Mouse (Mus musculus) neural tube, embryonic 11.5 days (tissue): ENCODE results near the gene 4933407L21Rik. TPM values are rescaled to one million over a fixed set of nuclear protein-coding genes. Genes with fewer than 3 reads are reported as not detected.

Experiments used
- ATAC-seq: fragments of 200-750 bp; cut with Nextera tagmentation; 2 replicates; pipeline ENCODE4 v1.8.0; 2017; ENCODE audit warnings: moderate number of reproducible peaks, mild to moderate bottlenecking, moderate TSS enrichment, moderate library complexity; ENCODE audit not compliant: insufficient read depth, low FRiP score, low TSS enrichment
- DNase-seq: peaks from one replicate; pipeline ENCODE4 v3.0.0-alpha.2; 2015; ENCODE audit warnings: low spot score
- H3K27ac ChIP-seq: fragments of 300-500 bp; sonication (generic); 2 replicates; pipeline ENCODE4 v1.5.1; 2014; ENCODE audit warnings: low read depth, mild to moderate bottlenecking, low read length
- H3K27me3 ChIP-seq: fragments of 300-500 bp; sonication (generic); 2 replicates; pipeline ENCODE4 v1.6.1; 2014; ENCODE audit warnings: mild to moderate bottlenecking, low read length, mixed read lengths; ENCODE audit not compliant: control insufficient read depth, insufficient read depth
- H3K36me3 ChIP-seq: fragments of 300-500 bp; sonication (generic); 2 replicates; pipeline ENCODE4 v1.6.1; 2014; ENCODE audit warnings: mild to moderate bottlenecking, low read length, moderate library complexity, mixed read lengths; ENCODE audit not compliant: control insufficient read depth, insufficient read depth
- H3K4me1 ChIP-seq: fragments of 300-500 bp; sonication (generic); 2 replicates; pipeline ENCODE4 v1.6.1; 2014; ENCODE audit warnings: low read length, mixed read lengths; ENCODE audit not compliant: control insufficient read depth, insufficient read depth
- H3K4me2 ChIP-seq: fragments of 300-500 bp; sonication (generic); 2 replicates; pipeline ENCODE4 v1.6.1; 2014; ENCODE audit warnings: low read depth, mild to moderate bottlenecking, moderate library complexity
- H3K4me3 ChIP-seq: fragments of 300-500 bp; sonication (generic); 2 replicates; pipeline ENCODE4 v1.5.1; 2014; ENCODE audit warnings: low read depth, low read length
- H3K9ac ChIP-seq: fragments of 300-500 bp; sonication (generic); 2 replicates; pipeline ENCODE4 v1.6.1; 2014; ENCODE audit warnings: mild to moderate bottlenecking, low read length
- H3K9me3 ChIP-seq: fragments of 300-500 bp; sonication (generic); 2 replicates; pipeline ENCODE4 v1.6.1; 2016; ENCODE audit warnings: low read length; ENCODE audit not compliant: control insufficient read depth
- WGBS: fragments of 180-500 bp; shearing (Covaris S2); extraction: QIAGEN DNeasy Blood & Tissue Kit; methylation state at CpG from one replicate; pipeline ENCODE4 v1.1.7; 2014; 5-methylcytosine and 5-hydroxymethylcytosine counted together
- polyA plus RNA-seq: library from polyadenylated mRNA; unstranded; fragments of >200 nt; fragmentation: Nextera tagmentation; extraction: Ambion mirVana; gene quantifications from 2 replicates; pipeline ENCODE4 v1.2.1, GENCODE M21; 2014

Gene 4933407L21Rik
- polyA plus RNA-seq, 1 experiment from 2014 or later = not detected

DNA sequence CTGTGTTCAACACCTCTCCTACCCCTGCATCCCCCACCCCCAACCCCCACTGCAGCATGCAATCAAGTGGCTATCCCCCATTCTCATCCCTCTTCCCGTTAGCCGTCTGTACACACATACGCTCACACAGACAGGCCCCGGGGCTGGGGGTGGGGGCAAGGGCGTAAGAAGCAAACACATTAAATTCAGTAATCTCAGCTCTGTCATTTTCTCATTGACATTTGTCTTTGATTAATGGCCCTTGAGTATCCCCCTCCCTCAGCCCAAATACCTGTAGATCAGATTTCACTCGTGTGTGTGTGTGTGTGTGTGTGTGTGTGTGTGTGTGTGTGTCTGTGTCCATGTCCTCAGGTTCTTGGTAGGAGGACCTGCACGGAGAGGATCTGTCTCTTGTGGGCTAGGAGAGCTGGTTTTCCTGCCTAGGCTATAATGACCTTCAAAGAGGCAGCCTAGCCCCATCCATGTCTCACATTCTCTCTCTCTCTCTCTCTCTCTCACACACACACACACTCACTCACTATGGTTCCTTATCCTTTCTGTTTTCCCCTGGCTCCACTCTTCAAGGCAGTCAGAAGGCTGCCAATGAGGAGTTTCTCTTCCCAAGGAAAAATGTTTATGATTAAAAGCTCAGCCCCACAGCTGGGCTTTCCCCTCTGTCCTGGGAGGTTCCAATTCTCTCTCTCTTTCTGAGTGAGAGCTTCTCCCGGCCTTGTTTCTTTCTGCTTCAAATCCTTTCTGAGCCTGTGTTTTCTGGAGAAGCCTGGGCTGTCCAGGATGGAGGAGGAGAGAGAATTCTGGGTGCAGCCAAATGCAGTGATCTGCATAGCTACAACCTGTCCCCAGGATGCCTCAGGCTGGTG is 30.2 kb upstream of the 4933407L21Rik start:
- no peak overlapping the region for H3K27ac ChIP-seq
- 36% methylated on average over 8 of the region's 8 CpGs for WGBS
- DNase-seq = no peak

DNA sequence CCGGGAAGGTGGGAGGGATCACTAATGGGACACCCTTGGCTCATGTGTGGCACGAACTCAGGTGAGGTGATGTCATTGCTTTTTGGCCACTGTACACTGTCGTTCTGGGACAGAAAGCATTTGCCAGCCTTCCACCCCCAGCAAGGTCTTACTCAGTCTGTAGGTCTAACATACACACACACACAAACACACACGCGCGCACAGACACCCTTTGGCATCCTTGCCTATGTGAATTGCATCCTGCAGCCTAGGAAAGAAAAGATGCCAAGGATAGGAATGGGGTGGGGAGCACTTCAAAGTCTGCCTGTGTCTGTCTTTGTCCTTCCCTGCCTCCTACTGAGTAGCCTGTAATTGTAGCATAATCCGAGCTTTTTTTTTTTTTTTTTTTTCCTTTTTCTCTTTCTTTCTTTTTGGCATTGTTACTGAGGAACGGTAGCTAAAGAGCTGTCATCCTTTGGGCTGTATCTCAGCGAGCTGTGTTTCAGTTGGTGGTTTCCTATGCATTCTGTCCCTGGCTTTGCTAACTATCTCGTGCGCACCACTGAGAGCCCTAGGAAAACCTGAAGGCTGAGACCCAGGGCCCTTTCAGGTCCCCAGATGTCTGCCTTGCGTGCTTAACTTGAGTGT is 29.4 kb upstream of the 4933407L21Rik start:
- ATAC-seq = no peak
- 36% methylated on average over 12 of the region's 12 CpGs for WGBS
- H3K9me3 ChIP-seq = no peaks in the 10 kb centered on the region
- H3K4me1 ChIP-seq = peaks cover 40% of the 10 kb centered on the region
- H3K4me2 ChIP-seq = no peak overlapping the region; the same call in 1 of the 2 replicates
- H3K27me3 ChIP-seq = no peaks in the 10 kb centered on the region
- no peak overlapping the region for H3K27ac ChIP-seq
- H3K4me3 ChIP-seq = no peak overlapping the region
- H3K36me3 ChIP-seq = no peaks in the 10 kb centered on the region; the same call in 1 of the 2 replicates
- no peak overlapping the region; the same call in none of the 2 replicates for H3K9ac ChIP-seq
- no peak for DNase-seq

More for the DNA sequence above, 30.2 kb upstream of the 4933407L21Rik start:
- Histone ChIP-seq H3K4me3 (no peak overlapping the region), H3K4me1 (peaks cover 40% of the 10 kb centered on the region), H3K27me3 (no peaks in the 10 kb centered on the region), H3K4me2 (no peak overlapping the region; the same call in 1 of the 2 replicates), H3K9ac (no peak overlapping the region; the same call in 1 of the 2 replicates), H3K9me3 (no peaks in the 10 kb centered on the region), H3K36me3 (no peaks in the 10 kb centered on the region; the same call in 1 of the 2 replicates)
- ATAC-seq = no peak

- Histone ChIP-seq H3K4me3 (no peak overlapping the region), H3K4me2 (no peak overlapping the region), H3K4me1 (peaks cover 40% of the 10 kb centered on the region), H3K27ac (no peak overlapping the region), H3K36me3 (no peaks in the 10 kb centered on the region; the same call in 1 of the 2 replicates), H3K27me3 (no peaks in the 10 kb centered on the region), H3K9me3 (no peaks in the 10 kb centered on the region), H3K9ac (no peak overlapping the region)
- ATAC-seq (no peak), DNase-seq (no peak)
These were observed 28.9 kb upstream of the 4933407L21Rik start for GRCm38 (mm10) chr1:85899388-85899761.

DNA sequence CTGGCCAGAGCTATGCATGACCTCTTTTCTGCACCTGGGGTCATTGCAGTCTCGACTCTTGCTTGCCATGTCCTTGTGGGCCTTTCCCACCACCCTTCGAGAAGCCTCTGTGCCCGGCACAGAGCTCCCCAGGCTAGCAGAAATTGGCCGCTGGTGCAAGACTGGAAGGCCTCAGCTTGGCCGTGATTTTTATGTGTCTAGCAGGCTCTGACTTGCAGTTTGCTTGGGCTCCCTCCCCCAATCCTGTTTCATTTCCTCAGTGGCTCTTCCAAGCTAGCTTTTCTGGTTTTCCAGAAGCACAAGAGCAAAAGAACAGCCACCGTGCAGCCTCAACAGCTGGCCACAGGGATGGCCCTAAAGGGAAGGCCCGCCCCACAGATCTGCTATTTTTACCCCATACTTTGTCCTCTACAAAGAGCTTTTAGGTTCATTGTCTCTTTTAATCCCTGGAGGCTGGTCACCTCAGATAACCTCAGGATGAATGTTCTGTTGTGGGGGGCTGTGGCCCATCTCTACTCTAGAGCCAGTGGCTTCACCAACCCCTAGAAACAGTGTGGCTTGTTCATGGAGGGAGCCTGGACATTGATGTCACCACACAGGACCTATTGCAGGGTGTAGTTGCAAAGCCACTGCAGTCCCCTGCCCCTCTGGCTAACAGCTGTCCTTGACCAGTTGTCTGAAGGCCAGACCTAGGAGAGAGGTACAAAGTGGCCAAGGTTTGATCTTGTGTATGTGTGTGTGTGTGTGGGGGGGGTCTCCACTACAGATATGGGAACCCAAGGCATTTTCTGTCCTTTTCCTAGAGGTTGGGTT is 27.6 kb upstream of the 4933407L21Rik start:
- no peak overlapping the region for H3K4me3 ChIP-seq
- H3K9ac ChIP-seq = no peak overlapping the region
- 74% methylated on average over 7 of the region's 7 CpGs for WGBS
- ATAC-seq = no peak
- no peaks in the 10 kb centered on the region for H3K9me3 ChIP-seq
- no peak overlapping the region for H3K27ac ChIP-seq
- peaks cover 36% of the 10 kb centered on the region for H3K4me1 ChIP-seq
- H3K4me2 ChIP-seq = no peak overlapping the region
- no peaks in the 10 kb centered on the region; the same call in 1 of the 2 replicates for H3K36me3 ChIP-seq
- DNase-seq = no peak
- H3K27me3 ChIP-seq = no peaks in the 10 kb centered on the region

GRCm38 (mm10) chr1:85901516-85902107 is 26.7 kb upstream of the 4933407L21Rik start:
- WGBS = 76% methylated on average over 3 of the region's 3 CpGs
- Histone ChIP-seq H3K4me3 (no peak overlapping the region), H3K9me3 (no peaks in the 10 kb centered on the region), H3K4me2 (no peak overlapping the region), H3K36me3 (peaks cover 6% of the 10 kb centered on the region), H3K9ac (no peak overlapping the region), H3K27me3 (no peaks in the 10 kb centered on the region), H3K4me1 (peaks cover 31% of the 10 kb centered on the region), H3K27ac (no peak overlapping the region)
- ATAC-seq = peak; percentile 17; the same call in 1 of the 2 replicates
- DNase-seq = no peak

DNA sequence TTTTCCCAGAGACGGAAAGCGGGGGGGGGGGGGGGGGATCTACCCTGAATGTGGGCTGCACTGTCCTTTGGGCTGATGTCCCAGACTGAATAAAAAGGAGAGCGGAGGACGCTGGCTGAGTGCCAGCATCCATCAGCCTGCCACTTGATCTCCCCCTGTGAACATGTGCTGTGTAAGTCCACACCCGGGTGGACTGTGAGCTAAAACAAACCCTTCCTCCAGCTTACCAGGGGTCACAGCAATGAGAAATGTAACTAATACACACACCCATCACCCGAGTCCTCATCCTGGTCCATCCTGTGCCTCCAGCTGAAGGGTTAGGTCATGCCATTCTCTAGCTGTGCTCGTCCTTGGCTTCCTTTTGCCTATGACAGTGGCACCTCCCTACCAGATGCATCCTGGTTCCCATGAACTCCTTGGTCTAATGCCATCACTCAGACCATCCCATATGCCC is 26.1 kb upstream of the 4933407L21Rik start:
- H3K9ac ChIP-seq = no peak overlapping the region
- H3K27me3 ChIP-seq = no peaks in the 10 kb centered on the region
- DNase-seq (peak; percentile 39), ATAC-seq (peak; percentile 67)
- H3K4me2 ChIP-seq = no peak overlapping the region
- no peaks in the 10 kb centered on the region for H3K9me3 ChIP-seq
- H3K27ac ChIP-seq = no peak overlapping the region
- no peak overlapping the region for H3K4me3 ChIP-seq
- peaks cover 28% of the 10 kb centered on the region for H3K4me1 ChIP-seq
- WGBS = 63% methylated on average over 7 of the region's 7 CpGs
- peaks cover 9% of the 10 kb centered on the region for H3K36me3 ChIP-seq

GRCm38 (mm10) chr1:85906892-85907291 is 21.4 kb upstream of the 4933407L21Rik start:
- ATAC-seq = no peak
- H3K4me1 ChIP-seq = no peaks in the 10 kb centered on the region
- H3K36me3 ChIP-seq = peaks cover 12% of the 10 kb centered on the region
- no peak overlapping the region for H3K4me3 ChIP-seq
- no peak overlapping the region for H3K4me2 ChIP-seq
- H3K9me3 ChIP-seq = no peaks in the 10 kb centered on the region
- 94% methylated on average over 12 of the region's 12 CpGs for WGBS
- no peaks in the 10 kb centered on the region for H3K27me3 ChIP-seq
- no peak overlapping the region for H3K27ac ChIP-seq
- no peak for DNase-seq
- no peak overlapping the region for H3K9ac ChIP-seq
